Mouse (Mus musculus): ENCODE measurements around the gene C130073F10Rik. TPM values are rescaled to one million over a fixed set of nuclear protein-coding genes. Genes with fewer than 3 reads are reported as not detected.
"Not testable (repeated sequence)": the region's sequence is repeated elsewhere in the genome, so short reads cannot be mapped to it uniquely, and the experiment has no call there.

C130073F10Rik gene
- polyA plus RNA-seq, 1 experiment from 2014 or later: not detected

DNA sequence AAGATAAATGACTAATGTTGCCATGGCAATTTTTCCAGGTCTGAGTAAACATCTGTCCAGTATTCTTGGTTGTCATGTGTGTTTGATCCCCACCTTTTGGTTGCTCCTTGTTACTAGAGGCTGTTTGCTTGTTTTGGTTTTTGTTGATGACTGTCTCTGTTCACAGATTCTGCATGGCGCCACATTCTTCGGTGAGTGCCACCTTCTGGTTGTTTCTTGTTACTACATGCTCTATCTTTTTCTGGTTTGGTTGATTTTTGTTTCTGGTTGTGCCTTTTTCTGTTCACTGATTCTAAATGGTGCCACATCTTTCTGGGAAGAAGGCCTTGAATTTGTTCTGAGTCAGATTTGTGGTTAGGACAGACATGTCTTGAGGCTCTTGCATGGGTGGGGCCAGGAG lies 42.7 kb downstream of the C130073F10Rik start:
- no peak for ATAC-seq (ENCODE audit: low FRiP score, low TSS enrichment)
- no peak overlapping the region for H3K4me3 ChIP-seq (ENCODE audit: low read length)
- H3K9ac ChIP-seq (ENCODE audit: low read depth, low read length): no peak overlapping the region
- H3K9me3 ChIP-seq (ENCODE audit: control insufficient read depth, low read length): peaks cover 11% of the 10 kb centered on the region
- no peaks in the 10 kb centered on the region for H3K36me3 ChIP-seq (ENCODE audit: control insufficient read depth, insufficient read depth, low read length)
- no peaks in the 10 kb centered on the region for H3K27me3 ChIP-seq (ENCODE audit: control insufficient read depth, insufficient read depth, low read length)
- no peak overlapping the region for H3K27ac ChIP-seq (ENCODE audit: low read depth, low read length)
- no peak overlapping the region for H3K4me2 ChIP-seq (replicated peaks; ENCODE audit: low read depth, low read length)
- H3K4me1 ChIP-seq (ENCODE audit: control insufficient read depth, insufficient read depth, low read length): no peaks in the 10 kb centered on the region
- WGBS: 72% methylated on average over 2 of the region's 2 CpGs

DNA sequence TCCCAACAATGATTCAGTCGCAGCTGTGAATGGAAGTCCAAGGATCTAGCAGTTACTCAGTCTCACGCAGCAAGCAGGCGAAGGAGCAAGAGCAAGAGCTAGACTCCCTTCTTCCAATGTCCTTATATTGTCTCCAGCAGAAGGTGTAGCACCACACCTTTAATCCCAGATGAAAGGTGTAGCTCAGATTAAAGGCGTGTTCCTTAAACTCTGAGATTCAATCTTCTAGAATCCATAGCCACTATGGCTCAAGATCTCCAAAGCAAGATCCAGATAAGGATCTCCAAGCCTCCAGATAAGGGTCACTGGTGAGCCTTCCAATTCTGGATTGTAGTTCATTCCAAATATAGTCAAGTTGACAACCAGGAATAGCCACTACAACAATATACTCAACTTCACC lies 49.7 kb downstream of the C130073F10Rik start, which contains the start of gene B020004J07Rik:
TSS of gene B020004J07Rik (minus strand) at position 101 of the 400 bp plus-strand sequence.
- H3K9me3 ChIP-seq (ENCODE audit: control insufficient read depth, low read length); H3K4me3 ChIP-seq (ENCODE audit: low read length); H3K36me3 ChIP-seq (ENCODE audit: control insufficient read depth, insufficient read depth, low read length); H3K9ac ChIP-seq (ENCODE audit: low read depth, low read length); H3K27me3 ChIP-seq (ENCODE audit: control insufficient read depth, insufficient read depth, low read length); H3K4me2 ChIP-seq (replicated peaks; ENCODE audit: low read depth, low read length); ATAC-seq (ENCODE audit: low FRiP score, low TSS enrichment); H3K4me1 ChIP-seq (ENCODE audit: control insufficient read depth, insufficient read depth, low read length); H3K27ac ChIP-seq (ENCODE audit: low read depth, low read length): not testable (repeated sequence)
- WGBS: 96% methylated on average over 4 of the region's 4 CpGs

Other genes starting within 250 kb of the C130073F10Rik start
- gene Leprot, start 246.1 kb downstream of the C130073F10Rik start, polyA plus RNA-seq (2014; fragmentation: Nextera tagmentation; extraction: Ambion mirVana): 71.4 and 84.2 TPM in 2 replicates
- gene Lepr, start 176.4 kb downstream of the C130073F10Rik start, polyA plus RNA-seq (2014; fragmentation: Nextera tagmentation; extraction: Ambion mirVana): 1.3 and 3.7 TPM in 2 replicates
- gene B020004J07Rik, start 49.8 kb downstream of the C130073F10Rik start, polyA plus RNA-seq (2014; fragmentation: Nextera tagmentation; extraction: Ambion mirVana): not detected in 2 replicates
- gene Gm12800, start 15.3 kb upstream of the C130073F10Rik start, polyA plus RNA-seq (2014; fragmentation: Nextera tagmentation; extraction: Ambion mirVana): not detected in 2 replicates
- not detected in 2 replicates for gene Gm12794, start 46.6 kb upstream of the C130073F10Rik start, polyA plus RNA-seq (2014; fragmentation: Nextera tagmentation; extraction: Ambion mirVana)
- gene Gm12790, start 87.3 kb upstream of the C130073F10Rik start, polyA plus RNA-seq (2014; fragmentation: Nextera tagmentation; extraction: Ambion mirVana): not detected in 2 replicates
- gene Gm12789, start 92.8 kb upstream of the C130073F10Rik start, polyA plus RNA-seq (2014; fragmentation: Nextera tagmentation; extraction: Ambion mirVana): not detected in 2 replicates
- 7.3 and 10.4 TPM in 2 replicates for gene Pde4b, start 193.8 kb upstream of the C130073F10Rik start, polyA plus RNA-seq (2014; fragmentation: Nextera tagmentation; extraction: Ambion mirVana)

Measured in kidney, embryonic 14.5 days (tissue).